Mouse (Mus musculus) retina, embryonic 14.5 days (tissue): ENCODE measurements around the gene Faap20.
"Not testable (repeated sequence)": the region's sequence is repeated elsewhere in the genome, so short reads cannot be mapped to it uniquely, and the experiment has no call there.

Source experiments
- DNase-seq: peaks from one replicate; pipeline ENCODE4 v3.0.0-alpha.2; 2015; ENCODE audit warnings: low spot score

Gene Faap20

GRCm38 (mm10) chr4:155248054-155248453 lies 1.5 kb upstream of the Faap20 start:
- DNase-seq: not testable (repeated sequence)

- DNase-seq: peak; percentile 99
These were observed 350 bp upstream of the Faap20 start for GRCm38 (mm10) chr4:155249257-155249647.

- DNase-seq: no peak
These were observed 937 bp downstream of the Faap20 start for GRCm38 (mm10) chr4:155250361-155251117.

GRCm38 (mm10) chr4:155251147-155251546 lies 1.5 kb downstream of the Faap20 start:
- DNase-seq: peak; percentile 69

- no peak for DNase-seq
These were observed 2.7 kb downstream of the Faap20 start for GRCm38 (mm10) chr4:155252253-155252652.

- DNase-seq: no peak
These were observed 15.1 kb downstream of the Faap20 start for GRCm38 (mm10) chr4:155264521-155265321.

GRCm38 (mm10) chr4:155267047-155267543 lies 17.5 kb downstream of the Faap20 start:
- DNase-seq: no peak

- DNase-seq: no peak
These were observed 18.1 kb downstream of the Faap20 start for GRCm38 (mm10) chr4:155267639-155268175.

- peak; percentile 69 for DNase-seq
These were observed 18.8 kb downstream of the Faap20 start for GRCm38 (mm10) chr4:155268382-155268781.

GRCm38 (mm10) chr4:155274451-155274850 lies 24.8 kb downstream of the Faap20 start:
- DNase-seq: no peak

- DNase-seq: no peak
These were observed 25.2 kb downstream of the Faap20 start for GRCm38 (mm10) chr4:155274851-155275250.

- DNase-seq: peak; percentile 66
These were observed 28.4 kb downstream of the Faap20 start for GRCm38 (mm10) chr4:155277963-155278362.

- DNase-seq: peak; percentile 39
These were observed 29.5 kb downstream of the Faap20 start for GRCm38 (mm10) chr4:155279054-155279453.

GRCm38 (mm10) chr4:155279926-155280767 lies 30.5 kb downstream of the Faap20 start:
- no peak for DNase-seq

GRCm38 (mm10) chr4:155280768-155281121 lies 31.1 kb downstream of the Faap20 start:
- no peak for DNase-seq

GRCm38 (mm10) chr4:155281227-155281626 lies 31.6 kb downstream of the Faap20 start:
- DNase-seq: no peak

- no peak for DNase-seq
These were observed 32.0 kb downstream of the Faap20 start for GRCm38 (mm10) chr4:155281652-155282051.

GRCm38 (mm10) chr4:155282231-155282630 lies 32.6 kb downstream of the Faap20 start:
- DNase-seq: no peak

GRCm38 (mm10) chr4:155283001-155283503 lies 33.5 kb downstream of the Faap20 start:
- no peak for DNase-seq

GRCm38 (mm10) chr4:155283585-155283984 lies 34.0 kb downstream of the Faap20 start:
- DNase-seq: no peak

- DNase-seq: no peak
These were observed 35.1 kb downstream of the Faap20 start for GRCm38 (mm10) chr4:155284521-155285379.
